Mouse (Mus musculus) gastrocnemius, postnatal 4 days (tissue): ENCODE measurements at regions not wholly inside any gene's neighbourhood (a gene's known extent, or its start where the extent isn't known, plus 50 kb on each side); places are given as distances from the start of the nearest gene placed in this dataset.

Source experiments
- DNase-seq, 2 experiments: peaks; one replicate each; pipeline ENCODE4 v3.0.0; 2021 to 2022; ENCODE audit warnings: low spot score in 2 of 2, mixed read lengths in 2 of 2

DNA sequence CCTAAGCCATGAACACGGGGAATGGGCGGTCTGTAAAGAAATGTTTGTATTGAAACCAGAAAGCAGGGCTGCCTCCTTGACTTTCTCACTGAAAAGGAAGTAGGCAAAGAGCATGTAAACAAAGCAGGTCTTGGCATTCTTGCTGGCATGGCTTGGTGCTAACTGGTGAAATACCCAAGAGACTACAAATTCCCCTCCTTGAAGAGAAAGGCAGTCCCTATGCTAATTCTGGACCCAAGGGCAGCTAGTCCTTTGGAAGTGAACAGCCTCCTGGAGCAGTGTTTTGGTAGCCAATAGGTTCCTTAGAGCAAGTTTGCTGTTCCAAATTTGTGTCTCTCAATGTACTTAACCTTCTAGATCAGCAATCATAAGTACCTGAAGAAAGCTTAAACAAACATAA, 456.0 kb upstream of the Mpdz start:
- DNase-seq: no peak

DNA sequence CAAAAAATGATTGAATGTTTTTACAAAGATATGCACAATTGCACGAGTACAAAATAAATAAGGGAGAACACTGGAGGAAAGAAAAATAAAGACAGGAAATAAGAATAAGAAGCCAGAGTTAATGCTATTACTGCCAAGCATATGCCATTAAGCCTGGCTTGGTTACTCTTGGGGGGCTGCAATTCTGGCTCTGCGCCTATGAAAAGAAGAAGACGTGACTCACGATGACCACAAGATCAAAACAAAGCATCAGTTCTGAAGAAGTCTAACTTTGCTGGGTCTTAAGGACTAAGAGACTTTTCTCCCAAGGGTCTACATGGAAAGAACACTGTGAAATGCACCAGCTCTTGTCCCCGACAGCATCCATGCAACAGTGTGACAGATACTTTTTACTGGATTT, 454.8 kb upstream of the Mpdz start:
- no peak for DNase-seq

DNA sequence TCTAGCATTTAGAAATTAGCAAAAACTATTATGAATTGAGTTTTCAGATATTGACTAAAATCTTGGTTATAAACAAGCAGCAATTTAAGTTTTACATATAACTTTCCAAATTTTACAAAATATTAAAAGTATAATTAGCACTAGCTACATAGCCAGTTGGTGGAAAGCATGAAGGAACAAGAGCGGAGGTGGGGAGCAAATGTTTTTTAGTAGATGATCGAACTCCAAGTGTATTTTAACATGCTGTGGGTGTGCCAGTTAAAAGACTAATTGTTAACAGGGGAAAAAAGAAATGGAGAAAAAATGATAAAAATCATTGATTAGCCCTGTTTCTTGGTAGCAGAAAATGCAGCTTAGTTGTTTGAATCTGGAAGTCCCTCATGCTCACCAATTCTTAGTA, 426.3 kb upstream of the Mpdz start:
- DNase-seq: no peak

DNA sequence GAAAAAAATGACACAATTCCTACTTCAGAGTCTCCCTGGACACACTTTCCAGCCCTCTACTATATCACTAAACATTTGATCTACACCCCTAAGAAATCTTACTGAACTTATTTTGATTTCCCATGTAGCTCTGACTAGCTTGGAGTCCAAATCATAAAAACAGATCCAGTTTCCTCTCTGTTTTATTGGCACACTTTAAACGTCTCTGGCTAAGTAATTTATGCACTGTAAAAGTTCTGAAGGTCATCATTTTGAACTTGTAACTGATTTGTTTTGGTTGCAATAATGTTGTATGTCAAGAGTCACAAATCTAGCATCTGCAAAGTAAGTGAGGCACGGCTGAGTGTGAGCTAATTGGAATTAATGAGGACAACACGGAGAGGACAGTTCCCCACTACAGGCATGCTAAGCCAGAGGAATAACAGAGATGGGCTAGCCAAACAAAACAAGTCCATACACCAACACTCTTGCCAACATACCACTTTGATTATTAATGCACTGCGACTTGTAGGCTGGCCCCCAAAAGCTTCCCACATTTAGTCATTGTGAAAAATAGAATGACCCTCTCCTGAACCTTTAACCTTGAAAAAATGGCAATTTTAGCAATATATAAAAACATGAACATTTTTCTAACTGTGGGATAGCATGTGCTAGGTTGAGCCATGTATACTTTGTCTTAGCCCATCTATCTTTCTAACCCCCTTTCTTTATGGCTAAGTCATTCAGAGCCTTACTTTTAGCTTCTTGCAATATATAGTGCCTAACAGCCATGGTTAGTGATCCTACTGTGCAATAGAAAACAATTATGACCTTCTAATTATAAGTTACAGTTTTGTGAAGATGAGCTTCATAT, 399.3 kb upstream of the Mpdz start:
- DNase-seq: no peak

DNA sequence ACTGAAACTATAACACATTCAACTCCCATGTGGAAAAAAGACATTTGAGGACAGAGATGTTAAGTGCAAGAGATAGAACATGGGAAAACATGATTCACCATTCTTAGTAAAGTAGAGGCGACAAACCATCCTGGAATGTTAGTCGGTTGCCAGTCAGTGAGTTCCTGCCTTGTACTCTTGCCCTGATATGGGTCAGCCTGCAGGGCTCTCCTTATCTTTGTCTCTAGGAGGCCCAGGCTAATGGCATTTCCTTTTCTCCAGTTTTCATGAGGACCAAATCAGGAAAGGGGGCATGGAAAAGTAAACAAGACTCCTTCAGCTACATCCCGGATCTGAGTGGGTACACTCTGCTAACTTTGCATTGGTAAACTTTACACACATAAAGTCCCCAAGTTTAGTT, 387.4 kb upstream of the Mpdz start:
- no peak for DNase-seq

DNA sequence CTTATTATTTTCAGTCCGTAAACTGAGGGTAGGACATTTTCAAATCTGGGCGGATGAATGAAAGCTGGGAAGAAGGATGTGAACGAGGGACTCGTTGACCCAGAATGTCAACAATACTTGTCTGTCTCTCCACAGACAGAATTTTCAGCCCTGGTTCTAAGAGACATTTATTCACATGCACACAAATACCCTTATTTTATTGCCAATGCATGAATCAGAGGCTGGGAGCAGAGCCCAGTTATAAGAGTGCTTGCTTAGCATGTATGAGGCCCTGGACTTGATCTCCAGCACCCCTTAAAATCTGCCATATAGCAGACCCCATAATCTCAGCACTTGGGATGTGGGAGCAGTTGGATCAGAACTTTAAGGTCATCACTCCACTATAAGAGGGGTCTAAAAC, 384.8 kb upstream of the Mpdz start:
- DNase-seq: no peak

DNA sequence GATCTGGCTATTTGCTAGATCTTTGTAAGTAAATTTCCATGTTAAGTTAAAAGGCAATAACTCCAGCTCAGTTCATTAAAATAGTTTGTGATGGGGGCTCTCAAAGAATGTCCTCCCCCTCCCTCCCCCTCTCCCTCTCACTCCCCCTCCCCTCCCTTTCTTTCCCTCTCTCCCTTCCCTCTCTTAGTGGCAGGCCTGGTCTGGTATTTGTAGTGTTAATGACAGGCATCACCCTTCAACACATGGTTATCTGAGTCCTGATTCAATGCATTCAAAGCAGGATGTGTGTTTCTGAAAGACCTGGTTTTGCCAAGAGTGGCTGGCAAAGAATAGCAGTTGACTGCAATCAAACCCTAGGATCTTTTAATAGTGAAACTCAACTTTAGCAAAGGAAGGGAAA, 383.4 kb upstream of the Mpdz start:
- DNase-seq: no peak

DNA sequence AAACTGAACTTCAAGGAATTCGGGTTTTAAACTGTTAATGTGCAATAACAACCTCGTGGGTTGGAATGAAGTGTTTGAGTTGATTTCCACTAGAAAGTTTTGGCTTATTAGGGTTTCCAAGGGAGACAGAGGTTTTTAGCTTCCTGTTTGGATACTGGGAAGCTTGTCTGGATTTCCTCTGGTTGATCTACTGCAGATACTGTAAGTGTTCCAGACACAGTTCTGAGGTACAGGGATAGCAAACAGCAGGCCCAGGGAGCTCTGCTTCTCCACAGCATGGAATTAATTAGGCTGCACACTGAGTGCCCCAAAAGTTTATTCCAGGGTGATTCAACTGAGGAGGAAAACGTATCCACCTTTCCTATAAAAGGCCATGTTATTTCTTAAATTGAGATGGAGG, 381.0 kb upstream of the Mpdz start:
- DNase-seq: no peak

DNA sequence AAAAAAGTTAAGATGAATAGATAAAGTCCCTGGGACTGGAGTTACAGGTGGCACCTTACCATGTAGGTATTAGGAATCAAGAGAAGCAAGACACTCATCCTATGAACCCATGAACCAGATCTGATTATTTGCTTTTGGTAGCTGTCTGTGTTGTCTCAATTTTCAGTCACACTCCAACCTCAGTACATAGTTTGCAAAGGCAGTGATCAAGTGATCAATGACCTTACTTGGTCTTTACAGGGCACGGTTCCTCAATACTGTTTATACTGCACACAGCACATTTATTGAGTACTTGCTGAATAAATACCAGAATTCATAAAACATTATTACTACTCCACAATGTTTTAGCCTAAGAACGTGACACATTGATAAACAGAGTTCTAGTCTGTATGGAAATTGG, 346.7 kb upstream of the Mpdz start:
- no peak for DNase-seq

DNA sequence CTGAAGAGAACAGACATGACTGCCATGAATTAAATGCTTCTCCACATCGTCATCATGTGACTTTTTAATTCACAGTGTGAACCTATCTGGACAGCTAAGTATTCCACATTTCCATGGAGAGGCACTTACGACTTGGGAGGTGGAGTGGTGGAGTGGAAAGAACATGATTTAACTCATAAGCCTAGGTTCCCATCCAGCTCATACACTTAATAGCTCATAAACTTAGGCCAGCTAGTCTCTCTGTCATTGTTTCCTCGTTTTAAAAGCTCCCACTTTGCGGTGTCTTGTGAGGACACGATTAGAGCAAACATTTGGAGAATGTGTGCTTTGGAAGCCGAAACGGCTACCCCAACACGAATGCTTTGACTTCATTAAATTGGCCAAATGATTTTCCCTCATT, 346.0 kb upstream of the Mpdz start:
- DNase-seq: no peak

DNA sequence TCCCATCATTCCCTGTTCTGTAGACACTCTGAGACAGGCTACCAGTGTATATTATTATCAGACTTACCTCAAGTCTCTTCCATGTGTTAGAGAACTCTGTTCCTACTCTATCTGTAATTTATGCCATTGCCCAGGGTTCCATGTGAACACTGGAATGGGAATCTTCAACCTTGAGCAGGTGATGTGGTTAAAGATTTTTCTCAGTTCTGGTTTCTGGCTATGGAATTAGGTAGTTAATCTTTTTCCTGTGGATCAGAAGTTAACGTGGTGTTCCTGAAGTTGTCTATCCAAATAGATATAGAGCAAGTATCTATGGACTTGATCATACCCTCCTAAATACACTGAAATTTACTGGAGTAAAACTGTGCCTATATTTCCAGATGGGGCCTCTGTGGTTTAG, 339.4 kb upstream of the Mpdz start:
- DNase-seq: no peak

DNA sequence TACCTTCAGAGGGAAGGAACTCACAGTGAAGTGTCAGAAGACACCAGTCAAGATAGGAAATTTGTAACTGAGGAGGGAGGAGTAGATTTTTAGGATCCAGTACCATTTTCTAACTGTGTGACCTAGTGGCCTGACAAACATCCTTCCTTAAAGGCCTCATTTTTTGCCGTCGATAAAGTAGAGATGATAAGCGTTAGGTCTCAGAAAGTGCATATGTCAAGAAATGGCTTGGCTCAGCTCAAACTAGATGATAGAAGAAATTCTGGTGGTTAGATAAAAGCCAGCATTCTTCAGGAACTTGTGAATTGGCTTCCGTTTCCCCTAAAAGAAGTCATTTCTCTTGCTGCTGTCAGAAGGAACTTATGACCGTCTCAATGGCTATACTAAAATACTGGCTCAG, 324.1 kb upstream of the Mpdz start:
- no peak for DNase-seq

DNA sequence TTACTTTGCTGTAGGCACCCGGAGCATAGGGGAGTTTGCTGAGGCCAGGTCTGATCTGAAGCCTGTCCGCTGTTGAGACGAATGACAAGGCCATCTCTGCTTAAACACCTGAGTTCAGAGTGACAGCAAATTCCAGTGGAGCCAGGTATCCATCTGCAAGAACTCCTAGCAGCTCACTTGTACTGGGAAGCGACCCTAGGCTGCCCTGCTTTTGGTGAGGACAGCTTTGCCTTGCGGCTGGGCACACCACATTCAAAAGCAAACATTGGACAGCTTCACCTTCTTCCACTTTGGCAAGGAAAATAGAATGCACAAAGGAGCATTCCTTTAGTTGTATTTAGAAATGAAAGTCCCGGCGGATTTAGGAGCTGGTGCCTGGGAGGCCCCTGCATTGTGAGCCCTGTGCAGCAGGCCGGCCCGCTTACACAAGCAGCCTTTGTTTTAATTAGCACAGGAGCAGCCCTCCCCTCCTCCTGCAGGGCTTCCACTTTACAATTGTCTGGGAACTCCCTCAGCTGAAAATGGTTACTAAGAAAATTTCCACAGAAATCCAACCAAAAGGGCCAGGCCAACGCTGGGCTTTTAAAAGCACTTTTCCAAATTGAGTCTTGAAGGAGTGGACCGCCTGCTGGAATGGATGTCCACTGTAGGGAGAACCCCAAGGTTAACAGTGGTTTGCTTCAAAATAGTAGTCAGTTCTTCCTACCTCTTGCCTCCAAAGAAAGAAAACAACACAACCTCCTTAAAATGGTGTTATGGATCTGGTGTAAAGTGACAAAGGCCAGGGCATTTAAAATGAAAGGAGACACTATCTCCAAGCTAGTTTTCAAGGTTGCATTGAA, 321.6 kb upstream of the Mpdz start:
- peak in 1 of 2 experiments; percentile 21 for DNase-seq

DNA sequence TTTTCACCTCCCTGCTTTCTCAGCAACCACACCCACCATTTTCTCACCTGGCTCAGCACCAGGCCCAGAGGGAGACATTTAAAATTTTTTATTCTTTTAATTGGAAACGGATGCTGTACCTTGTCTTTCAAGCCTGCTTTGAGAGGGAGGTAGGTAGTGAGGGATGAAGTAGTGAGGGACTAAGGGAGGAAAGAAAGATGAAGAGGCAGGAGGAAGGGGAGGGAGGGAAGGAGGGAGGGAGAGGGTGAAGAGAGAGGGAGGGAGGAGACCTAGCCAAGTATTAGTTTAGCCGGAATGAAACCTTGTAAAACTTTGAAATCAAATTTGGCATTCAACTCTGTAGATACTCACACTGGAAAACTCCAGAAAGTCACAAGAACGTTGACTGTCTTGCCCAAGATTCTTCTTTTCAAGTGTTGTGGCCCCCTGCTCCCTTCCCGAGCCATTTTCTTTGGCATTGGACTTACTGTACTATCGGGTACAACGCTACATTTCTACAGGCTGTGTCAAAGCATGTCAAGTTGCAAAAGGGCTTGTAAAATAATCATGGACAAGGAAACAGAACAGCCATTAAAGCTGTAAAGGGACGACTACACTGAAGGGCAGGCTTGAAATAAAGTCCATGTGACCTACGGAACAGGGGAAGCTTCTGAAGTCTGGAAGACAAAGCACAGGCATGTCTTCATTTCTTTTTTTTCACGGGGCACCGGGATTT, 320.9 kb upstream of the Mpdz start:
- no peak for DNase-seq

DNA sequence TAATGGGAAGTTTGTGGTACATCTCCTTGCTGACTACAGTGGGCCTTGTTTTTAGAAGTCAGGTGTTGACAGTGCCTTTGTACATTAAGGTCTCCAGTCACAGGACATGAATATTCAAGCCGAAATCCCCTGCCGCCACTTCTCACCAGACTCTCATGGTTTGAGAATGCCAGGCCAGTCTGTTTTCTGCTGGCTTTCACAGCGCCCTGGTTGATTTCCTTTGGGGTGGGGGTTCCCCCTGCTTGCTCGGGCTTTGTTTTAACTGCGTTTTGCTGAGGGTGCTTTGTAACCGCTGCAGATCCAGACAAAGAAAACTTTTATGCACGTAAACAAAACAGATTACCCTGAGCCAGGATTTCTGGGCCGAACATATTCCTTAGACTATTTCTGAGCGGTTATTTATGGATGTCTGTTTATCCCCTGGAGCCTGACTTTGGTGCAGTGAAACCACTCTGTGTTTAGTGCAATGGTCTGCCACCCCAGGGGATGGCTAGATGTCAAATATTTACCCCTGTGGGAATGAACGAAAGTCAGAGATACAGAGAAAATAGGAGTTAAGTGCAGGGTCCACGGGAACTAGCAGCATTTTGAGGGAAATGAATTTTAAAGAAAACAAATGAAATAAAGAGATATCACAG, 320.1 kb upstream of the Mpdz start:
- DNase-seq: peak in 1 of 2 experiments; percentile 8

DNA sequence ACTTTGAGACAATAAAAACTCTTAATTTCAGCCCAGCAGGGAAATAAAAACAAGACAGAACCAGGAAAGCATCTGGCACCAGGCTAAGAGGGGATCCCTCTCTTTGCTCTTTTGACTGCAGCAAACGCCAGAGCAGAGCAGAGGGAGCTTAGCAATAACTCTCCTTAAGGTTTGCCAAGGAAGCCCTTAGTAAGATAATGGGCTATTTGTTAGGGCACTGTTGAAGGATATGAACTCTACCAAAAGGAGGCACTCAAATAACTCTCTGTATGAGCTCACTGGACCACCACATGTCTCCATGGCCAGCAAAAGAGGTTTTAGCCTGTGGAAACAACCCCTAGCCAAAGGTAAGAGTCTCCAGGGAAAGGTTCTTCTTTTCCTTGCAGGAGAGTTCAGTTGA, 315.3 kb upstream of the Mpdz start:
- no peak for DNase-seq

DNA sequence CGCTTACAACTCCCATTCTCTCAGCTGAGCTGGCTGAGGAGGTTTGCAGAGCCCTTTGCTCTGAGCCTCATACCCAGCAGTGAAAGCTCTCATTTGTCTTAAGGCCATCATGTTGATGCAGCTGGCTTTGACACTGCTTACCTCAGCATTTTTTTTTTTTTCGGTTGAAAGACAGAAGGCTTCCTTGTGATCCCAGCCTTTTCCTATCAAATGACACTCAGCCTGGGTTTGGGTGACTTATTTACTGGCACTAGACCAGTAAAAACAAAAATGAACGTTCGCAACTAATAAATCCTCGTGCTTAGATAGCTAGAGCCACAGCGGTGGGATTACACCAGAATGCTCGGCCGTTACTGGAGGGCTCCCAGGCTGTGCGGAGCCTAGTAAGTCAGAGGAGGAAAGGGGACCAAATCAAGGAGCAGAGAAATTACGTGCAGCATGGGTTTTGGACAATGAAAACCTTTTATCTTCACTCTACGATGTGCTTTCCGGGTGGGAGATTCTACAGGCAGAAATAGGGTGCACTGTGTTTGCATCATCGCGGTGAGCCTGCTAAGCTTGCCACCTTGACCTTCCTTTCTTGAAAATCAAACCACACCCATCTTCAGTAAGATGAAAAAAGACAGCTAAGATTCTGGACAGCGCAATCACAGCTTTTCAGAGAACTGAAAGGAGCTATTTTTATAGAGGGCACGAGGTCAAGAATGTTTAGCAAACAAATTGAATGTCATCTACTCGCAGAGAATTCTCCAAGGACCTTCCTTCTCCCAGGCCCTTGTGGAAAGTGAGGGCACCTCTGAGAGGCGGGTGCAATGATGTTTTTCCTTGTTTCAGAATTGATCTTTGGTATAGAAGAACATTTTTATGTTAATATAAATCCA, 302.3 kb upstream of the Mpdz start:
- DNase-seq: peak in 1 of 2 experiments; percentile 26

DNA sequence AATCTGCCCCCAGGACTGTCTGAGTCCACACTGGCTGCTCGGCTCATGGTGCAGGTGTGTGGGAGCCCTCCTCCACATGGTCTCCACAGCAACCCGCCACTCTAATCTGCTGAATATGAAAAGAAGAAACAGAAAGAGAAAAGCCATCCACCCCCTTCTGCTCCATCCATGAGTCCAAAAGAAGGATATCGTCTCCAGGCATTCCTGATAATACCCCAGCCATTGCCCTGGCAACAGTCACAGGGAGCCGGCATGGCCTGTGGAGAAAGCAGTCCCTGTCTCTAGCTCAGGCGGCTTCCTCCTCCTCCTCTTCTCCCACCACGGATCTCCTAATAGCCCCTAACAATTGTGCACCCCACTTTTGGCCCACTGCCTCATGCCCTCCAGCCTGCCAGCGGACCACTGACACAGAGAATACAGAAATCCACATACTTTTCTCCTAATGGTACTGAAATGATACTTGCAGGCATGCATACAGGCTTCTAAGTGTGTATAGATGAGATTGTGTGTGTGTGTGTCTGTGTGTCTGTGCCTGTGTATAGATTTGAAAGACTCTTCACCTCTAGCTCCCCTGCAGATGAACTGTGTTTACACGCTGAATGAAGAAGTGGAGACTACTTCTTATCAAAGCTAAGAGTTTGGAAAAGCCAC, 301.5 kb upstream of the Mpdz start:
- DNase-seq: peak in 1 of 2 experiments; percentile 9

DNA sequence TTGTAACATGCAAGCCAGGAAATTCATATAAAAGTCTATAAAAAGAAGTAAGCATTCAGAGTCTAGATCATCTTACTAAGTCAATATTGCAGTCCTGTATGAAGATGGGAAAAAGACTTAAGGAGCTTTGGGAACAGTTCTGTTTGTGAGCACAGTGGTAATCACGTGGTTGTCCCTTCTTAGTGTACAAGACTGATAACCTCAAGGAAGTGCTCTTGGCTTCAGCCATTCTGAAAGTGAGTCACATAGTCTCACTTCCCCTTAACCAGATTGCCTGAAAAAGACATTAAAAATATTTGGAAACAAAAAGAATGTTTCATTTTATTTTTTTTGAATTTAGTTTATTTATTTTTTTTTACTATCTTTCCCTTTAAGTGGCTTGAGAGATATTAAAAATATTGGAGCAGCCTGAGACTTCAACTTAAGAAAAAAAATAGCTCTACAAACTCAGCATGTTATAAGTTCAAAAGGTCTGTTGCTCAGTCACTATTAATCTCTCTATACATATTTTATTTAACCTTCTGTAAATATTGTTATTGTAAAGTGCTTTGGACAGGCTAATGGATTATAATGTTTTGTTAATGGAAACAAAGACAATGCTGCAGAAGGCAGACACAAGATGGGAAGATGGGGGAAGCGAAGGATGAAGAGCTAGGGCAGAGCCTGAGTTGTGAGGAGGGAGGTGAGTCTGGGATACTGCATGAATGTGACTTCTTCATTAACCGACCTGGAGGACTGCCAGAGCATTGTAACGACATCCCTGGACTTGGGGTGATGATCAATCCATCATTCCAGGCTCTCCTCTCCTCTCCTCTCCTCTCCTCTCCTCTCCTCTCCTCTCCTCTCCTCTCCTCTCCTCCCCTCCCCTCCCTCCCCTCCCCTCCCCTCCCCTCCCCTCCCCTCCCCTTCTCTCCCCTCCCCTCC, 300.2 kb upstream of the Mpdz start:
- DNase-seq: no peak
